Comparison of ENCODE assay signal across 8 mouse cellular contexts in the genomic region with DNA sequence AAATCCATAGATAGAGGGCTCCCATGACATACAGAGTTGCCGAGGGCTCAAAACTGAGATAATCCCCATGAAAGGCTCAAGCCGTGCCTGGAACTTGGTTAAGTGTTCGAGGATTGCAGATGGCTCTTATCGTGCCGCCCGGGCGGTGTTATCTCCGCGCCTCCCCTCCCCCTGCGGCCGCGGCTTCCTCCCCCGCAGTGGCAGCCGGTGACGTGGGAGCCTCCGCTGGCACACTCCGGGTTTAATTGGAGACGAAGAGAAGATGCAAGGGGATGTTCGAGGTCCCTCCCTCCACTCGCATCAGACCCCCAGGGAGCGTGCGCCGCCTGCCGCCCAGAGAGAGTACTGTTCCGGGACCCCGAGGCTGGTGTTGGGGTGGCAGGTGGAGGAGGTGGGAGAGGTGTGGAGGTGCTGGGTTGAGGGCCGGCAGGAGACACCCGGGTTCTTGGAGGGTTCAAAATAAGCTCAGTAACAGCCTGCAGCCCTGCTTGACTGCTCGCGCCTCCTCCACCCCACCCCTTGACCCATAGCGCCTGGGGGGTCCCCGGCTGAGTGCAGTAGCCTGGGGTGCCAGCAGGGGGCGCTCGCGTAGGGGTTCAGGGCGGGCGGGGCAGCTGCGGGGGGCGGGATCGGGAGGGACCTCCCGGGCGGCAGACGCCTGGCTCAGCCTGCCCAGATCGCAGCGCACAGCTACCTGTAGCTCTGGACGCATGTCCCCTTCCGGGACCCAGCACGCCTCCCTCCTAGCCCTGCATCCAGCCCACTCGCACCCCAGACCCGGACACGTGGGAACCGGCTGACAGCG. TPM values are rescaled to one million over a fixed set of nuclear protein-coding genes. Genes with fewer than 3 reads are reported as not detected.
A peak's percentile ranks its signal among the peaks of the same experiment; 100 is the strongest.
DNase-seq lines count a peak whose midpoint lies in the region; ATAC-seq and TF ChIP-seq lines count a peak whose summit lies in the region.

A gene (plus strand): TSS at position 244 of the 805 bp plus-strand sequence.

- no peak for TF ChIP-seq POLR2A in bone marrow, adult 2 months (IDR thresholded peaks at IDR 0.05; ENCODE audit: borderline replicate concordance, control insufficient read depth, low read depth, low read length)
- no peak for TF ChIP-seq POLR2A in embryonic fibroblast, embryonic 13.5 days (IDR thresholded peaks at IDR 0.05; ENCODE audit: low read depth, low read length)
- TF ChIP-seq POLR2A in olfactory bulb, adult 2 months (IDR thresholded peaks at IDR 0.05; ENCODE audit: insufficient read depth, low read depth, low read length): peak; percentile 32; the same call in 1 of the 2 replicates

- H3K36me3 ChIP-seq in ES-E14 (ENCODE audit: control insufficient read depth, insufficient read depth, low read length, poor library complexity, severe bottlenecking): no peaks in the 10 kb centered on the region
- H3K36me3 ChIP-seq in hindbrain, embryonic 10.5 days: no peaks in the 10 kb centered on the region
- no peaks in the 10 kb centered on the region for H3K36me3 ChIP-seq in lung, embryonic 16.5 days (ENCODE audit: control insufficient read depth, insufficient read depth, low read length)

- H3K4me1 ChIP-seq in ES-E14 (ENCODE audit: control insufficient read depth in 2 of 2, insufficient read depth in 2 of 2, low read length in 2 of 2, poor library complexity in 1 of 2): peaks cover 0 to 15% of the 10 kb centered on the region in 2 experiments; a peak in 1 of 4 replicates
- H3K4me1 ChIP-seq in bone marrow, adult 2 months (ENCODE audit: control insufficient read depth, insufficient read depth, low read length): no peaks in the 10 kb centered on the region; the same call in 1 of the 2 replicates
- no peaks in the 10 kb centered on the region for H3K4me1 ChIP-seq in embryonic fibroblast, embryonic 13.5 days (ENCODE audit: control insufficient read depth, insufficient read depth, low read length)
- H3K4me1 ChIP-seq in hindbrain, embryonic 10.5 days (replicated peaks): peaks cover 17% of the 10 kb centered on the region
- H3K4me1 ChIP-seq in lung, embryonic 16.5 days (replicated peaks; ENCODE audit: control insufficient read depth, insufficient read depth, low read length): peaks cover 9% of the 10 kb centered on the region
- H3K4me1 ChIP-seq in olfactory bulb, adult 2 months (ENCODE audit: control insufficient read depth, insufficient read depth, low read length): peaks cover 26% of the 10 kb centered on the region

- peak within 1 kb of the TSS; percentile 58 for H3K9ac ChIP-seq in ES-E14 (ENCODE audit: insufficient read depth, low read depth, low read length, poor library complexity, severe bottlenecking)
- peak within 1 kb of the TSS; percentile 42; the same call in 1 of the 2 replicates for H3K9ac ChIP-seq in lung, embryonic 16.5 days (ENCODE audit: low read length)

- no peak within 1 kb of the TSS for H3K27ac ChIP-seq in ES-E14 (ENCODE audit: insufficient read depth, low read depth, low read length, poor library complexity, severe bottlenecking)
- peak within 1 kb of the TSS; percentile 22; the same call in 1 of the 2 replicates for H3K27ac ChIP-seq in bone marrow, adult 2 months (ENCODE audit: control insufficient read depth, insufficient read depth, low read depth, low read length, poor library complexity)
- H3K27ac ChIP-seq in embryonic fibroblast, embryonic 13.5 days (ENCODE audit: insufficient read depth, low read length): no peak within 1 kb of the TSS
- H3K27ac ChIP-seq in hindbrain, embryonic 10.5 days: no peak within 1 kb of the TSS
- no peak within 1 kb of the TSS for H3K27ac ChIP-seq in lung, embryonic 16.5 days (ENCODE audit: low read length)
- H3K27ac ChIP-seq in olfactory bulb, adult 2 months (ENCODE audit: insufficient read depth, low read depth, low read length): peak within 1 kb of the TSS; percentile 27; the same call in 1 of the 2 replicates

- peak within 1 kb of the TSS; percentile 54 for H3K4me2 ChIP-seq in lung, embryonic 16.5 days (ENCODE audit: low read depth, low read length)

- TF ChIP-seq CTCF in bone marrow, adult 2 months (IDR thresholded peaks at IDR 0.05; ENCODE audit: control insufficient read depth, insufficient read depth, low read length): peak; percentile 46; the same call in 1 of the 2 replicates
- 0 out of 2 replicates have a peak, but pooled peaks have one; percentile 27 for TF ChIP-seq CTCF in embryonic fibroblast, embryonic 13.5 days (IDR thresholded peaks at IDR 0.05; ENCODE audit: borderline replicate concordance, insufficient read depth, low read length)
- TF ChIP-seq CTCF in olfactory bulb, adult 2 months (IDR thresholded peaks at IDR 0.05; ENCODE audit: insufficient read depth, low read depth, low read length): peak; percentile 83

- H3K4me3 ChIP-seq in ES-E14 (ENCODE audit: insufficient read depth in 1 of 2, low read depth in 1 of 2, low read length in 2 of 2, poor library complexity in 1 of 2, severe bottlenecking in 1 of 2): peak within 1 kb of the TSS; percentile 71 to 75
- peak within 1 kb of the TSS; percentile 51 for H3K4me3 ChIP-seq in bone marrow, adult 2 months (replicated peaks; ENCODE audit: control insufficient read depth, low read depth, low read length)
- H3K4me3 ChIP-seq in embryonic fibroblast, embryonic 13.5 days (ENCODE audit: insufficient read depth, low read length): peak within 1 kb of the TSS; percentile 7; the same call in 1 of the 2 replicates
- H3K4me3 ChIP-seq in hindbrain, embryonic 10.5 days: peak within 1 kb of the TSS; percentile 42
- peak within 1 kb of the TSS; percentile 37 for H3K4me3 ChIP-seq in lung, embryonic 16.5 days (ENCODE audit: low read length)
- H3K4me3 ChIP-seq in olfactory bulb, adult 2 months (ENCODE audit: insufficient read depth, low read depth, low read length): peak within 1 kb of the TSS; percentile 45

- WGBS in bone marrow, adult 2 months: under 1% methylated on average over 53 of the region's 53 CpGs
- 2% methylated on average over 53 of the region's 53 CpGs for WGBS in hindbrain, embryonic 10.5 days
- WGBS in lung, embryonic 16.5 days: under 1% methylated on average over 47 of the region's 53 CpGs
- 1% methylated on average over 53 of the region's 53 CpGs for WGBS in olfactory bulb, adult 2 months

- in situ Hi-C loops in ES-E14 (cut with MboI; ENCODE audit: low sequenced_read_pairs in 2 of 2, unreplicated experiment in 2 of 2): no loop called here

- DNase-seq in ES-E14 (ENCODE audit: low read depth, low spot score): peak; percentile 51
- peak; percentile 43 for DNase-seq in hindbrain, embryonic 10.5 days (ENCODE audit: low spot score)
- peak; percentile 77 to 81 for DNase-seq in layer of hippocampus, postnatal 14 days (ENCODE audit: low spot score in 2 of 2)
- DNase-seq in thymus, postnatal 0 days (ENCODE audit: low spot score): peak; percentile 95

- peaks cover 71% of the 10 kb centered on the region for H3K27me3 ChIP-seq in hindbrain, embryonic 10.5 days (ENCODE audit: insufficient read depth, poor library complexity, severe bottlenecking)
- H3K27me3 ChIP-seq in lung, embryonic 16.5 days (ENCODE audit: control insufficient read depth, insufficient read depth, low read depth, low read length): peaks cover 32% of the 10 kb centered on the region

- peak; percentile 56 for ATAC-seq in lung, embryonic 16.5 days (ENCODE audit: low read depth)

- H3K9me3 ChIP-seq in ES-E14 (ENCODE audit: control insufficient read depth, insufficient read depth, low read depth, low read length): no peaks in the 10 kb centered on the region
- H3K9me3 ChIP-seq in hindbrain, embryonic 10.5 days: no peaks in the 10 kb centered on the region
- H3K9me3 ChIP-seq in lung, embryonic 16.5 days (ENCODE audit: control insufficient read depth, low read length): no peaks in the 10 kb centered on the region

TF ChIP-seq in ES-E14, 5 proteins besides CTCF, POLR2A, EP300 and RAD21:
- TF ChIP-seq MAFK (IDR thresholded peaks at IDR 0.05; ENCODE audit: insufficient read depth, low read depth, low read length) (no peak), ZC3H11A (IDR thresholded peaks at IDR 0.05; ENCODE audit: borderline replicate concordance, low read depth, low read length) (no peak), CHD2 (IDR thresholded peaks at IDR 0.05; ENCODE audit: low read depth, low read length) (no peak), HCFC1 (IDR thresholded peaks at IDR 0.05; ENCODE audit: borderline replicate concordance, insufficient read depth, low read length) (no peak), ZNF384 (IDR thresholded peaks at IDR 0.05; ENCODE audit: low read depth, low read length) (no peak)

RNA-seq across cellular contexts. Expression of the gene that starts here (rescaled TPM):
- 3.5 and 6.9 TPM in 2 replicates for total RNA-seq in ES-E14 (2012; rRNA removed)
- polyA plus RNA-seq in bone marrow, adult 2 months (2011; ENCODE audit: insufficient read depth, insufficient read length, low replicate concordance, missing spikeins): 1.6 and 4.6 TPM in 2 replicates
- not detected in 2 replicates for polyA plus RNA-seq in embryonic fibroblast, embryonic 13.5 days (2011; ENCODE audit: insufficient read length, low read depth, missing spikeins)
- polyA plus RNA-seq in hindbrain, embryonic 10.5 days (2016; fragmentation: Nextera tagmentation; extraction: Ambion mirVana): 0.13 and 0.15 TPM in 2 replicates
- 10 to 100 TPM; 82.3 to 92.4 TPM for total RNA-seq in layer of hippocampus, postnatal 14 days (2021)
- polyA plus RNA-seq in lung, embryonic 16.5 days (2015; fragmentation: Nextera tagmentation; extraction: Ambion mirVana): 0.18 and 0.44 TPM in 2 replicates
- polyA plus RNA-seq in olfactory bulb, adult 2 months (2012; ENCODE audit: insufficient read depth, insufficient read length, low replicate concordance, missing spikeins): not detected in 2 replicates
- 11.4 and 11.8 TPM in 2 replicates for polyA plus RNA-seq in thymus, postnatal 0 days (2015; fragmentation: Nextera tagmentation; extraction: Ambion mirVana)

Comparison
In these comparisons a context has a peak if more than half of its experiments do, and no peak if none do; other contexts are left out.
1. RNA of the gene that starts here (total RNA-seq): 82.3 to 92.4 TPM in layer of hippocampus, postnatal 14 days; 3.5 to 6.9 TPM in ES-E14; every median in the first group is over 10 times any median in the second.
2. Peak in DNase-seq and H3K4me3 ChIP-seq in hindbrain, embryonic 10.5 days; RNA of the gene not detected or under 1 TPM.
3. Peak in ATAC-seq, H3K4me3 ChIP-seq, H3K9ac ChIP-seq and H3K4me2 ChIP-seq in lung, embryonic 16.5 days; RNA of the gene not detected or under 1 TPM.
4. DNase-seq: peak in every context shown above with its lines; median percentile 95 in thymus, postnatal 0 days; 79 in layer of hippocampus, postnatal 14 days; 51 in ES-E14; 43 in hindbrain, embryonic 10.5 days.
5. H3K27ac ChIP-seq: peak in bone marrow, adult 2 months (single experiment) and olfactory bulb, adult 2 months (single experiment); none in ES-E14 (single experiment), embryonic fibroblast, embryonic 13.5 days (single experiment), hindbrain, embryonic 10.5 days (single experiment) and lung, embryonic 16.5 days (single experiment).
6. H3K4me3 ChIP-seq: peak in every context shown above with its lines; median percentile 73 in ES-E14; 51 in bone marrow, adult 2 months; 45 in olfactory bulb, adult 2 months; 42 in hindbrain, embryonic 10.5 days; 37 in lung, embryonic 16.5 days; 7 in embryonic fibroblast, embryonic 13.5 days.
7. CTCF ChIP-seq: peak in every context shown above with its lines; median percentile 83 in olfactory bulb, adult 2 months; 46 in bone marrow, adult 2 months; 27 in embryonic fibroblast, embryonic 13.5 days.